Mouse (Mus musculus) ES-Bruce4 (cell line): ENCODE measurements around the gene Ina. TPM values are rescaled to one million over a fixed set of nuclear protein-coding genes. Genes with fewer than 3 reads are reported as not detected.

ENCODE experiments used
- H3K27ac ChIP-seq: 2 replicates; pipeline ENCODE4 v1.5.1; 2012; ENCODE audit warnings: low read length, inconsistent platforms; ENCODE audit not compliant: insufficient read depth
- H3K27me3 ChIP-seq: 2 replicates; pipeline ENCODE4 v1.6.1; 2012; ENCODE audit warnings: mild to moderate bottlenecking, low read length, inconsistent platforms; ENCODE audit not compliant: control insufficient read depth, poor library complexity, insufficient read depth, severe bottlenecking
- H3K36me3 ChIP-seq: 2 replicates; pipeline ENCODE4 v1.6.1; 2012; ENCODE audit warnings: inconsistent platforms, mild to moderate bottlenecking, low read length, moderate library complexity; ENCODE audit not compliant: control insufficient read depth, poor library complexity, insufficient read depth, severe bottlenecking
- H3K4me1 ChIP-seq: one replicate; pipeline ENCODE4 v1.8.1; 2011; ENCODE audit warnings: low read length; ENCODE audit not compliant: control insufficient read depth, insufficient read depth
- H3K4me3 ChIP-seq: 2 replicates; pipeline ENCODE4 v1.5.1; 2011; ENCODE audit warnings: low read depth, mild to moderate bottlenecking, low read length
- H3K9ac ChIP-seq: 2 replicates; pipeline ENCODE4 v1.6.1; 2012; ENCODE audit warnings: low read depth, mild to moderate bottlenecking, inconsistent platforms; ENCODE audit not compliant: poor library complexity, severe bottlenecking
- H3K9me3 ChIP-seq: replicated peaks from 2 replicates; pipeline ENCODE4 v1.6.1; 2012; ENCODE audit warnings: mild to moderate bottlenecking, low read length, inconsistent platforms; ENCODE audit not compliant: control insufficient read depth, poor library complexity, insufficient read depth, severe bottlenecking
- CTCF ChIP-seq: IDR thresholded peaks from one replicate; pipeline ENCODE4 v1.8.1; 2011; ENCODE audit warnings: low read depth, low read length
- EP300 ChIP-seq: IDR thresholded peaks from 2 replicates; pipeline ENCODE4 v1.6.1; 2011; ENCODE audit warnings: low read depth, low read length; ENCODE audit not compliant: insufficient read depth
- POLR2A ChIP-seq: IDR thresholded peaks from one replicate; pipeline ENCODE4 v1.8.1; 2011; ENCODE audit warnings: low read length; ENCODE audit not compliant: insufficient read depth
- polyA plus RNA-seq: library from polyadenylated mRNA; stranded (reverse); fragments of >200 nt; gene quantifications from 2 replicates; pipeline ENCODE4 v1.2.4, GENCODE M21; 2011; ENCODE audit warnings: low read depth; ENCODE audit not compliant: missing spikeins, insufficient read depth, insufficient read length

The Ina gene
- polyA plus RNA-seq, 1 experiment = 21.2 TPM

DNA sequence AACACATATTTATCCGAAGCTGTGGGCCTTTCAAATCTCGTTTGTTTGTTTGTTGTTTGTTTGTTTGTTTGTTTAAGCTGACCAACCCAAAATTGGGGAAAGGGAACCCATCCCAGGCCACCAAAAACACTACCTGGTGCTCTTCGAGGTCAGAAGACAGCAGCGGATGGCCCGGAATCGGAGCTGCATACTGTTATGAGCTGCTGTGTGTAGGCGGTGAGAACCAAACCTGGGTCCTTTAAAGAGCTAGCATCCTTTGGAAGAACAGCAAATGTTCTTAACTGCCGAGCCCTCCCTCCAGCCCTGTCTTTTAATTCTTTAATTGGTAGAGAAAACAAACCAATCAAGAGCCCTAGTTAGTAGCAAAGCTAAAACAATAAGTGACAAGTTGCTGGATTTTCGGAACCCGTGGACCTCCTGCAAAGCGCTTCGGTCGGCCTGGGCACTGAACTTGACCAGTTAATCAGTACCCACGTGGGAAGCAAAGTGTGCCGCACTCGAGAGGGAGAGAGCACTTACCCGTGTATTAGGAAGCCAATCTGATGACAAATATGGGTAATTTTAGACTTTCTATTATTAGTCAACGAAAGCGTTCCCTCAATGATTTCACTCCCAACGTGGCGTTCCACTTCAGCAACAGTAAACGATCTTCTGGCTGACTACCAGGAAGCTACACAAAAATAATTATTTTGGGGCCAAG lies 45.1 kb upstream of the Ina start:
- Histone ChIP-seq H3K9me3 (no peaks in the 10 kb centered on the region), H3K9ac (no peak overlapping the region), H3K36me3 (no peaks in the 10 kb centered on the region), H3K27ac (no peak overlapping the region), H3K27me3 (no peaks in the 10 kb centered on the region), H3K4me3 (no peak overlapping the region), H3K4me1 (peaks cover 2% of the 10 kb centered on the region)
- TF ChIP-seq EP300 = no peak
- no peak for TF ChIP-seq POLR2A
- TF ChIP-seq CTCF = no peak

DNA sequence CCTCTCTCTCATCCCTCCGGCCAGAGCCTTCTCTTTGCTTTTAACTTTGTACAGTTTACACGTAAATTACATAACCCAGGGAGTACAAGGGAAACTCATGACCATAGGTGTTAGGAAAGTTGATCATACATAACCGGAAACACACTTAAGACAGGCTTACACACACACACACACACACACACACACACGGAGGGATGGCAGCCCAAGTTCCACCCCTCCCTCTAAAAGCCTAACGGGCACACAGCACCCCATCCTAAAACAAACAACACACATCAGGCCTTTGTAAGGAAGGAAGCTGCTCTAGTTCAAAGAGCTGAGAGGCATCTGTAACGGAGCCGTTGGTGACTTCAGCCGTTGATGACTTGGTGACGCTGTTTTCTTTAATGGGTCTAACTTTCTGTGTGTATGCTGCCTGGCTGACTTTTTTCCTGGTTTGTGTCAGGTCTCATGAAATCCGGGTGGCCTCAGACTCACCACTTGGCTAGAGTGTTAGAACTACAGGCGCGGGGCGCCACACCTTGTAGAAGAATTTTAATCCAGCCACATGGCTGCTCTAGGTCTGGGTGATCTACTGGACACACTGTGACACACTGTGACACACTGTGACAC lies 44.3 kb upstream of the Ina start:
- H3K4me1 ChIP-seq = peaks cover 2% of the 10 kb centered on the region
- no peak overlapping the region for H3K9ac ChIP-seq
- no peaks in the 10 kb centered on the region for H3K36me3 ChIP-seq
- no peak overlapping the region for H3K4me3 ChIP-seq
- no peaks in the 10 kb centered on the region for H3K9me3 ChIP-seq
- no peak overlapping the region for H3K27ac ChIP-seq
- TF ChIP-seq CTCF = no peak
- TF ChIP-seq EP300 = no peak
- TF ChIP-seq POLR2A = no peak
- H3K27me3 ChIP-seq = no peaks in the 10 kb centered on the region

DNA sequence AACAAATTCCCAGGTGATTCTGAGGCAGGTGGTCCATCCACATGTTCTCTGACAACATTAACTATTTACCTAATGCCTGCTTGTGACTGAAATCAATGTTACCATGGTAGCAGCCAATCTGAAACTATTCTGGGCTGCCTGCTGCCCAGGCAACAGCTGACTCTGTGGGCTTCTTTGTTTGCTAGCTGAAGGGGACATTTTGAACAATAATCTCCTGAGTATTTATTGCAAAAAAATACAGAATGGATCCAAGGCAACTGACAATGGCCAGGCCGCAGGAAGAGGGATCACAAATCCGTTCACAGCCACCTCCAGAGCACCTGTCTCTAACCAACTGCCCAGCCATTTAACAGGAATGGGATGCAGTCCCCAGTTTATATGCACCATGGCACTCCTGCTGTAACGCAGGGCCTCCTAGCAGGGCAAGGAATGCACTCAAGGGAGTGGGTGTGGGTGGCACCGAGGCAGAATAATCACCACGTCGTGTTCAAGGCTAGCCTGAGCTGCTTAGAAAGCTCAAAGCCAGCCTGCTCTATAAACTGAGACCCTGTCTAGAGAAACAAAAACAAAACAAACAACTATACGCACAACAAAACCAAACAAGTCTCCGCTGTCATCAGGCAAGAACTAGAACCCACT lies 43.3 kb upstream of the Ina start:
- TF ChIP-seq POLR2A (no peak), EP300 (no peak), CTCF (no peak)

DNA sequence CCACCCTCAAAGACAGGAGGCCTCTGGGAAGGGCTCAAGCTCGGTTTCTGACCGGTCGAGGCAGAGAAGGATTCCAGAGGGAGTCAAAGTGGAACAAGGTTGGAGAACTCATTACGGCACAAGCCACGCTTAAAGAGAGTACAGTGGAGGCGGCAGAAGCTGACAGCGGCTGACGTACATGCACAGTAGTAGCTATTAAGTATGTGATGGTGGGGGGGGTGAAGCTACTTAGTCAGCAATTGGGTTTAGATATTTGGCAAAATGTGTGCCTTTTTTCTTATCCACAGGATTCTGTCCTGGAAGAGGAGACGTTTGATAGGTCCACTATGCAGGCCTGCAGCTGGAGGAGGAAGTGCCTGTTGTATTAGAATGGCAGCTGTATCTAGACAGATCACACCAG lies 42.8 kb upstream of the Ina start:
- H3K36me3 ChIP-seq = no peaks in the 10 kb centered on the region
- TF ChIP-seq POLR2A = no peak
- no peak for TF ChIP-seq CTCF
- TF ChIP-seq EP300 = no peak
- no peak overlapping the region for H3K27ac ChIP-seq
- H3K27me3 ChIP-seq = no peaks in the 10 kb centered on the region
- no peaks in the 10 kb centered on the region for H3K9me3 ChIP-seq
- peaks cover 2% of the 10 kb centered on the region for H3K4me1 ChIP-seq
- H3K4me3 ChIP-seq = no peak overlapping the region
- H3K9ac ChIP-seq = no peak overlapping the region

More for the DNA sequence above, 43.3 kb upstream of the Ina start:
- Histone ChIP-seq H3K4me1 (peaks cover 2% of the 10 kb centered on the region), H3K4me3 (no peak overlapping the region), H3K27me3 (no peaks in the 10 kb centered on the region), H3K9ac (no peak overlapping the region), H3K9me3 (no peaks in the 10 kb centered on the region), H3K36me3 (no peaks in the 10 kb centered on the region), H3K27ac (no peak overlapping the region)

DNA sequence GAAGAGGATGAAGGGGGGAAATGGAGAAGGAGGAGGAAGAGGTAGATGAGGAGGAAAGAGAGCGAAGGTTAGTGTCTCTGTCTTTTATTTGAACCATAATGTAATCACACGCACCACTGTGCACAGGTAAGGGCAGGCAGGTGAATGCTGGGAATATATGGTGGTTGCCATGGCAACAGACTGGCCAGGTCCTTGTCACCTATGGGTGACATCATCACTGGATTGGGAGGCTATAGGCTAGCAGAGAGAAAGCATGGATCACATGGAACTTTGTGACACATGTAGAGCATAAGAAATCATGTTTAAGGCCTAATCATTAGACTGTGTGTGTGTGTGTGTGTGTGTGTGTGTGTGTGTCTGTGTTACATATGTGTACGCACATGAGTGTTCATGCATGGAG lies 42.3 kb upstream of the Ina start:
- H3K4me3 ChIP-seq = no peak overlapping the region
- H3K9ac ChIP-seq = no peak overlapping the region
- peaks cover 2% of the 10 kb centered on the region for H3K4me1 ChIP-seq
- no peaks in the 10 kb centered on the region for H3K9me3 ChIP-seq
- H3K27ac ChIP-seq = no peak overlapping the region
- H3K27me3 ChIP-seq = no peaks in the 10 kb centered on the region
- no peaks in the 10 kb centered on the region for H3K36me3 ChIP-seq
- TF ChIP-seq EP300 (no peak), POLR2A (no peak), CTCF (no peak)

DNA sequence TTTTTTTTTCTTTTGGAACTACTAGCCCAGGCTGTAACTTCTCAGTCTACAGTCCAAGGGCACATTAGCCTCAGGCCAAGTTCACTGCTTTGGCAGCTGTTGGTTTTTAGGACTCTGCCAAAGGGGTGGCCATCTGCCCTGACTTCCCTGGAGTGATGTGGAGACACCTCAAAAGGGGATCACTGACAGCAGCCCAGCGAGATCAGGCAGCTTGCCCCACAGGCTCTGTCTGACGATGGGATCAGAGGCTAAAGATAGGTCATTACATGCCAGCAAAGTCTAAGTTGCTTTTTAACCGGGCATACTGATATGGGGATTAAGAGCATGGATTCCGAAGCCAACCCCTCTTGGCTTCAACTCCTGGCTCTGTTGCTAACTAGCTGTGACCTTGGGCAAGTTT lies 38.9 kb upstream of the Ina start:
- TF ChIP-seq POLR2A = no peak

More for the DNA sequence above, 38.9 kb upstream of the Ina start:
- Histone ChIP-seq H3K4me1 (peaks cover 2% of the 10 kb centered on the region), H3K4me3 (no peak overlapping the region), H3K36me3 (no peaks in the 10 kb centered on the region), H3K27ac (no peak overlapping the region), H3K27me3 (no peaks in the 10 kb centered on the region), H3K9ac (no peak overlapping the region), H3K9me3 (no peaks in the 10 kb centered on the region)
